Mouse (Mus musculus) midbrain, embryonic 12.5 days (tissue): Measurements from ENCODE around the gene Arl13b. TPM values are rescaled to one million over a fixed set of nuclear protein-coding genes. Genes with fewer than 3 reads are reported as not detected.
A peak's percentile ranks its signal among the peaks of the same experiment; 100 is the strongest.

ENCODE experiments used
- ATAC-seq: fragments of 200-750 bp; cut with Nextera tagmentation; 2 replicates; pipeline ENCODE4 v1.8.0; 2017; ENCODE audit warnings: low read depth, moderate TSS enrichment, moderate library complexity; ENCODE audit not compliant: low FRiP score
- H3K27ac ChIP-seq: fragments of 300-500 bp; sonication (generic); replicated peaks from 2 replicates; pipeline ENCODE4 v1.5.1; 2016; ENCODE audit warnings: mild to moderate bottlenecking
- H3K27me3 ChIP-seq: fragments of 300-500 bp; sonication (generic); 2 replicates; pipeline ENCODE4 v1.6.1; 2016; ENCODE audit warnings: mild to moderate bottlenecking
- H3K36me3 ChIP-seq: fragments of 300-500 bp; sonication (generic); 2 replicates; pipeline ENCODE4 v1.6.1; 2016
- H3K4me1 ChIP-seq: fragments of 300-500 bp; sonication (generic); 2 replicates; pipeline ENCODE4 v1.6.1; 2016
- H3K4me2 ChIP-seq: fragments of 300-500 bp; sonication (generic); replicated peaks from 2 replicates; pipeline ENCODE4 v1.6.1; 2016; ENCODE audit warnings: mild to moderate bottlenecking, moderate library complexity
- H3K4me3 ChIP-seq: fragments of 300-500 bp; sonication (generic); 2 replicates; pipeline ENCODE4 v1.5.1; 2016; ENCODE audit warnings: mild to moderate bottlenecking
- H3K9ac ChIP-seq: fragments of 300-500 bp; sonication (generic); replicated peaks from 2 replicates; pipeline ENCODE4 v1.6.1; 2016; ENCODE audit warnings: mild to moderate bottlenecking, moderate library complexity
- H3K9me3 ChIP-seq: fragments of 300-500 bp; sonication (generic); 2 replicates; pipeline ENCODE4 v1.6.1; 2016; ENCODE audit warnings: mild to moderate bottlenecking
- WGBS: fragments of 180-500 bp; shearing (Covaris S2); methylation state at CpG from one replicate; pipeline ENCODE4 v1.1.7; 2016; 5-methylcytosine and 5-hydroxymethylcytosine counted together
- polyA plus RNA-seq: library from polyadenylated mRNA; unstranded; fragments of >200 nt; fragmentation: Nextera tagmentation; extraction: Ambion mirVana; gene quantifications from 2 replicates; pipeline ENCODE4 v1.2.1, GENCODE M21; 2016

Arl13b gene
- 16.0 and 17.4 TPM in 2 replicates for polyA plus RNA-seq

- under 1% methylated on average over 52 of the region's 52 CpGs for WGBS
- no peaks in the 10 kb centered on the region for H3K9me3 ChIP-seq
- H3K9ac ChIP-seq, result peak within 1 kb of the TSS; percentile 80
- H3K4me2 ChIP-seq, result peak within 1 kb of the TSS; percentile 85
- ATAC-seq, result peak; percentile 100
- peak within 1 kb of the TSS; percentile 72 for H3K27ac ChIP-seq
- peak within 1 kb of the TSS; percentile 87 for H3K4me3 ChIP-seq
- peaks cover 8% of the 10 kb centered on the region; the same call in 1 of the 2 replicates for H3K4me1 ChIP-seq
- no peaks in the 10 kb centered on the region for H3K27me3 ChIP-seq
- no peaks in the 10 kb centered on the region for H3K36me3 ChIP-seq
Measured at GRCm38 (mm10) chr16:62846498-62847312, at the start of gene Arl13b. TSS of gene Arl13b (minus strand) at chr16:62847040.

DNA sequence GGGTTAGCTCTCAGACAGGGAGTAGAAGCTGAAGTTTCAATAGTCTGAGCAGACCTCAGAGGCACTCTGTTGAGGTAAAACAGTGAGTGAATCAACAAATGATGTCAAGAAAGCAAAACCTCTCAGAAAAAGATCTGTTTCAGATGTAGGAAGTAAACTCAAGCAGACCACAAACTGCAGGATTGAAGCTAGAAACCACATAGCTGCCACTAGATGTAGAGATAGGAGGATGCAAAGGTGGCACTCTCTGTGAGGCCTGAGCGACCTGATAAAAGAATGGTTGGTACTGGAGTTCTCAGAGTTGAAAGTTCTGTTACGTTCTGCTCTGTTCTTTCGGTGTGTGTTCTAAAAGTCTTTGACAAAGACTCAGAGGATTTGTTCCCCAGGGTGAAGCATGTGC, 49.0 kb upstream of the Arl13b start:
- Histone ChIP-seq H3K9me3 (no peaks in the 10 kb centered on the region), H3K9ac (no peak overlapping the region), H3K4me2 (no peak overlapping the region), H3K4me3 (no peak overlapping the region), H3K36me3 (no peaks in the 10 kb centered on the region), H3K27ac (no peak overlapping the region), H3K27me3 (no peaks in the 10 kb centered on the region), H3K4me1 (no peaks in the 10 kb centered on the region)
- 93% methylated on average over 3 of the region's 3 CpGs for WGBS
- ATAC-seq, result no peak

DNA sequence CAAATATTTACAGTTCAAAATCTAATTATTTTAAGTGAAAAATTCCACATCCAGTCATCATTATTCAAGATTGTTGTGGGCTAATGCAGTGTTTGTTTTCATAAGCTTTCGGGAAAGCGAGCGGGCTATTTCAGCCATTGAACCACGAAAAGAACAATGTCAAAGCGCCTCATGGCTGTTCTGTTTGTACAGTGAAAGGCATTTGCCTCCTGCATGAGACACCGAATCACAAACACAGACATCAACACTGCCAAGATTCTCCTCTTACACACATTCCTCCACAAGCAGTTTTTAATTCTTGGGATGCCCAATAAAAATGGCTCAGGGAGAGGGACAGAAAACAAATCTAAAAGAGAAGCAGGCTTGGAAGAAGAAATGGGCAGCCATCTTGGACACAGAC, 27.2 kb upstream of the Arl13b start:
- H3K4me2 ChIP-seq, result no peak overlapping the region
- H3K4me1 ChIP-seq, result no peaks in the 10 kb centered on the region
- no peaks in the 10 kb centered on the region for H3K27me3 ChIP-seq
- no peak for ATAC-seq
- H3K27ac ChIP-seq, result no peak overlapping the region
- no peaks in the 10 kb centered on the region for H3K36me3 ChIP-seq
- H3K9ac ChIP-seq, result no peak overlapping the region
- no peak overlapping the region for H3K4me3 ChIP-seq
- no peaks in the 10 kb centered on the region for H3K9me3 ChIP-seq
- 85% methylated on average over 6 of the region's 6 CpGs for WGBS

GRCm38 (mm10) chr16:62873180-62873579, 26.3 kb upstream of the Arl13b start:
- no peaks in the 10 kb centered on the region for H3K4me1 ChIP-seq
- no peaks in the 10 kb centered on the region for H3K9me3 ChIP-seq
- H3K4me2 ChIP-seq, result no peak overlapping the region
- H3K27me3 ChIP-seq, result no peaks in the 10 kb centered on the region
- no peak overlapping the region for H3K4me3 ChIP-seq
- H3K36me3 ChIP-seq, result no peaks in the 10 kb centered on the region
- no peak overlapping the region for H3K27ac ChIP-seq
- no peak overlapping the region for H3K9ac ChIP-seq
- WGBS, result 80% methylated on average over 4 of the region's 4 CpGs
- no peak for ATAC-seq

- ATAC-seq, result no peak
- no peak overlapping the region for H3K9ac ChIP-seq
- H3K27ac ChIP-seq, result no peak overlapping the region
- no peak overlapping the region for H3K4me3 ChIP-seq
- no peak overlapping the region for H3K4me2 ChIP-seq
- no peaks in the 10 kb centered on the region for H3K4me1 ChIP-seq
- 55% methylated on average over 5 of the region's 5 CpGs for WGBS
- H3K9me3 ChIP-seq, result no peaks in the 10 kb centered on the region
- H3K36me3 ChIP-seq, result no peaks in the 10 kb centered on the region
- no peaks in the 10 kb centered on the region for H3K27me3 ChIP-seq
Measured at GRCm38 (mm10) chr16:62872688-62873117, 25.9 kb upstream of the Arl13b start.

GRCm38 (mm10) chr16:62861455-62861854, 14.6 kb upstream of the Arl13b start:
- 72% methylated on average over 6 of the region's 6 CpGs for WGBS

GRCm38 (mm10) chr16:62860140-62860539, 13.3 kb upstream of the Arl13b start:
- H3K4me2 ChIP-seq, result no peak overlapping the region
- H3K9me3 ChIP-seq, result no peaks in the 10 kb centered on the region
- WGBS, result 81% methylated on average over 1 of the region's 1 CpGs
- H3K36me3 ChIP-seq, result no peaks in the 10 kb centered on the region
- ATAC-seq, result no peak
- no peaks in the 10 kb centered on the region for H3K27me3 ChIP-seq
- H3K4me1 ChIP-seq, result no peaks in the 10 kb centered on the region
- H3K27ac ChIP-seq, result no peak overlapping the region
- H3K9ac ChIP-seq, result no peak overlapping the region
- H3K4me3 ChIP-seq, result no peak overlapping the region

More at GRCm38 (mm10) chr16:62861455-62861854, 14.6 kb upstream of the Arl13b start:
- Histone ChIP-seq H3K9ac (no peak overlapping the region), H3K9me3 (no peaks in the 10 kb centered on the region), H3K4me2 (no peak overlapping the region), H3K27me3 (no peaks in the 10 kb centered on the region), H3K36me3 (no peaks in the 10 kb centered on the region), H3K27ac (no peak overlapping the region), H3K4me3 (no peak overlapping the region), H3K4me1 (no peaks in the 10 kb centered on the region)
- ATAC-seq, result no peak

GRCm38 (mm10) chr16:62858018-62858417, 11.2 kb upstream of the Arl13b start:
- Histone ChIP-seq H3K4me3 (no peak overlapping the region), H3K4me2 (no peak overlapping the region), H3K36me3 (no peaks in the 10 kb centered on the region), H3K27ac (no peak overlapping the region), H3K4me1 (no peaks in the 10 kb centered on the region), H3K9ac (no peak overlapping the region), H3K9me3 (no peaks in the 10 kb centered on the region), H3K27me3 (no peaks in the 10 kb centered on the region)
- WGBS, result 93% methylated on average over 1 of the region's 1 CpGs
- ATAC-seq, result no peak

GRCm38 (mm10) chr16:62857498-62857897, 10.7 kb upstream of the Arl13b start:
- Histone ChIP-seq H3K27ac (no peak overlapping the region), H3K4me3 (no peak overlapping the region), H3K27me3 (no peaks in the 10 kb centered on the region), H3K4me2 (no peak overlapping the region), H3K9me3 (no peaks in the 10 kb centered on the region), H3K4me1 (no peaks in the 10 kb centered on the region), H3K36me3 (no peaks in the 10 kb centered on the region), H3K9ac (no peak overlapping the region)
- WGBS, result 93% methylated on average over 2 of the region's 2 CpGs
- no peak for ATAC-seq

DNA sequence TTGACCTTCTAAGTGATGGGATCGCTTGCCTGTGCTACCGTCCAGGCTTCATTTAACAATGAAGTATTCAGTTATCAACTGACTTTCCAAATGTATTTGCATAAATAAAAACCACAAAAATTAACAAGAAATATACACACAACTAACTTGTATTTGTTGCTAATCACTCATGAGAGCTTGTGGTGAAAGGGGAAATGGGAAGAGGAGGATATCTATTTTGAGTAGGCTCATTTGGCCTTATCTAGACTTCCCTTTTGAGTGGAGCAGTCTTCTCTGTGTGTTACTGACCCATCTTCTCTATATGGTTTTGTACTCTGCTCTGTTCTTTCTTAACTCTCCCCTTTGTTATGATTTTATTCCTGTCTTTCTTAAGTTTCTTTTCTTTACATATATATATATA, 9.4 kb upstream of the Arl13b start:
- ATAC-seq, result no peak
- H3K27me3 ChIP-seq, result no peaks in the 10 kb centered on the region
- no peak overlapping the region for H3K27ac ChIP-seq
- H3K9me3 ChIP-seq, result no peaks in the 10 kb centered on the region
- 94% methylated on average over 2 of the region's 2 CpGs for WGBS
- no peaks in the 10 kb centered on the region for H3K36me3 ChIP-seq
- no peaks in the 10 kb centered on the region for H3K4me1 ChIP-seq
- H3K4me2 ChIP-seq, result no peak overlapping the region
- no peak overlapping the region for H3K4me3 ChIP-seq
- no peak overlapping the region for H3K9ac ChIP-seq

DNA sequence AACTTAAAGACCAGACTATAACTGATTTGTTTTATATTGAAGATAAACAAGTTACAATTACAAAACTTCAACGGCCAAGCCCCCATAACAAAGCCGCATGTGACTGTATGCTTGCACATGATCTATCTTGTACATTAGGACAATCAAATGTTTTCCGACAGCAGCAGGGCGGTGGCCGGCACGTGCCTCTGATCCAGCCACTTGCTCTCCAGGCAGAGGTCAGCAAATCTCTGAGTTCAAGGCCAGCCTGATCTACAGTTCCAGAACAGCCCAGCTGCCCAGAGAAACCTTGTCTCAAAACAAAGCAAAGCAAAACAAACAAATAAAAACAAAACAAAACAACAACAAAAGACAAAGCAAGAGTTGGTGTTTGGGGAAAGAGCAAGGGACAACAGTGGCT, 8.5 kb upstream of the Arl13b start:
- Histone ChIP-seq H3K9me3 (no peaks in the 10 kb centered on the region), H3K4me1 (no peaks in the 10 kb centered on the region), H3K27ac (no peak overlapping the region), H3K27me3 (no peaks in the 10 kb centered on the region), H3K36me3 (no peaks in the 10 kb centered on the region), H3K9ac (no peak overlapping the region), H3K4me3 (no peak overlapping the region), H3K4me2 (no peak overlapping the region)
- 79% methylated on average over 6 of the region's 6 CpGs for WGBS
- no peak for ATAC-seq

- peak within 1 kb of the TSS; percentile 71 for H3K4me2 ChIP-seq
- no peaks in the 10 kb centered on the region for H3K4me1 ChIP-seq
- 0 out of 2 replicates have a peak within 1 kb of the TSS, but pooled peaks have one; percentile 15 for H3K27ac ChIP-seq
- 3% methylated on average over 36 of the region's 42 CpGs for WGBS
- H3K9ac ChIP-seq, result peak within 1 kb of the TSS; percentile 74
- H3K9me3 ChIP-seq, result no peaks in the 10 kb centered on the region
- H3K4me3 ChIP-seq, result peak within 1 kb of the TSS; percentile 53
- peak; percentile 95 for ATAC-seq
- no peaks in the 10 kb centered on the region for H3K27me3 ChIP-seq
- no peaks in the 10 kb centered on the region for H3K36me3 ChIP-seq
Measured at GRCm38 (mm10) chr16:62854191-62855068, 7.6 kb upstream of the Arl13b start, which contains the start of gene Pros1. TSS of gene Pros1 (plus strand) at chr16:62854307.
